Mouse (Mus musculus) gastrocnemius, adult 2 months (tissue): ENCODE measurements around the gene Psmb11. TPM values are rescaled to one million over a fixed set of nuclear protein-coding genes. Genes with fewer than 3 reads are reported as not detected.
"Not testable (repeated sequence)": the region's sequence is repeated elsewhere in the genome, so short reads cannot be mapped to it uniquely, and the experiment has no call there.

Source experiments
- DNase-seq: peaks from one replicate; pipeline ENCODE4 v3.0.0; 2022
- H3K27ac ChIP-seq: fragments of 200-600 bp; 2 replicates; pipeline ENCODE4 v1.8.1; 2022; ENCODE audit warnings: mild to moderate bottlenecking
- H3K4me3 ChIP-seq: fragments of 200-600 bp; 2 replicates; pipeline ENCODE4 v1.8.1; 2022; ENCODE audit warnings: mild to moderate bottlenecking, moderate library complexity
- CTCF ChIP-seq: fragments of 200-600 bp; IDR thresholded peaks from 2 replicates; pipeline ENCODE4 v1.8.1; 2022; ENCODE audit warnings: antibody characterized with exemption, mild to moderate bottlenecking, moderate library complexity
- intact Hi-C: fragments of 180-260 bp; cut with DNase I; formaldehyde crosslinking; loops from one replicate; pipeline ENCODE4 v1.15.1; 2025
- total RNA-seq, 2 experiments: library from RNA; stranded (reverse); gene quantifications; 2 replicates each; pipeline ENCODE4 v1.2.3; 2021

Gene Psmb11
- total RNA-seq, 2 experiments from 2014 or later = not detected

DNA sequence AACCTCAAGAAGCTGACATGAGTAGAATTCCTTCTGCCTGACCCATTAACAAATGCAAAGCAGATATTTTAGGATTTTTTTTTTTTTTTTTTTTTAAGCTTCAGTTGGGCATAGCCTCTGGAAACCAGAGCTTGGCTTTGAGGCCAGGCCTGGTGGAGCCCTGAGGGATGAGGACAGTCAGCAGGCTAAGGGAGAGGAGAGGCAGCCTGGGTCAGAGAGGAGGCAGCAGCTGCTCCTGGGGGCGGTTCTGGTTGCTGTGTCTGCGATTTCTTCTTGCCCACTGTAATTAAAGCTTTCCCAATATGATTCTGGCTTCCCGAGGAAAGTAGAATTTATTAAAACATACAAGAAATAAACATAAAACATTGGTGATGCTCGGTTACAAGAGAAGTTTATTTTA is 12.0 kb upstream of the Psmb11 start:
- H3K27ac ChIP-seq = no peak overlapping the region
- TF ChIP-seq CTCF = no peak
- no peak overlapping the region for H3K4me3 ChIP-seq
- DNase-seq = no peak
- intact Hi-C loops = no loop called here

DNA sequence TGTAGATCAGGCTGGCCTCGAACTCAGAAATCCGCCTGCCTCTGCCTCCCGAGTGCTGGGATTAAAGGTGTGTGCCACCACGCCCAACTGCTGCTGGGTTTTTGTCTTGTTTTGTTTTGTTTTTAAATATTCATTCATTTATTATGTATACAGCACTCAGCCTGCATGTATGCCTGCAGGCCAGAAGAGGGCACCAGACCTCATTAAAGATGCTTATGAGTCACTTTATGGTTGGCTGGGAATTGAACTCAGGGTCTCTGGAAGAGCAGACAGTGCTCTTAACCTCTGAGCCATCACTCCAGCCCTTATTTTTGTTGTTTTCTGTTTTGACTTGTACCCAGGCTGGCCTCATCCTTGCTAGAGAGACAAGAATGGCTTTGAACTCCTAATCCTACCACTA is 11.3 kb upstream of the Psmb11 start:
- intact Hi-C loops = no loop called here
- Histone ChIP-seq H3K4me3 (no peak overlapping the region), H3K27ac (no peak overlapping the region)
- DNase-seq = no peak
- TF ChIP-seq CTCF = peak; percentile 64

DNA sequence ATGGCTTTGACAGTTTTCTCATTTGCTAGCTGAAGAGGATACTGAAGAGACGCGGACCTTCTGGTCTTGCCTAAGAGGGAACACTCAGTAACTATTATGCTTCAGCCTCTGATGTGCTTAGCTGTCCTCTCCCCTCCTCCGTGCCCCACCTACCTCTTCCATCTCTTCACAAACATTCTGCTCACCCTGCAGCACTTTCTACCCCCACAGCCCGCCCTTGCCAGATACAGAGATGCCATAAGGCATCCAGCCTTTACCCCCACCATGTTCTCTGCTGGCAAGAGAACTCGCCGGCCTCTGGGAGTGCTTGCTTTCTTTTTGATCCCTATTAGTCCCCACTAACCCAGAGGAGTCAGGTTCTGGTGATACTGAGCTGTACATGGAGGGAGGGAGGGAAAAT is 10.6 kb upstream of the Psmb11 start:
- intact Hi-C loops = no loop called here
- DNase-seq = no peak
- no peak for TF ChIP-seq CTCF
- Histone ChIP-seq H3K4me3 (no peak overlapping the region), H3K27ac (no peak overlapping the region)

DNA sequence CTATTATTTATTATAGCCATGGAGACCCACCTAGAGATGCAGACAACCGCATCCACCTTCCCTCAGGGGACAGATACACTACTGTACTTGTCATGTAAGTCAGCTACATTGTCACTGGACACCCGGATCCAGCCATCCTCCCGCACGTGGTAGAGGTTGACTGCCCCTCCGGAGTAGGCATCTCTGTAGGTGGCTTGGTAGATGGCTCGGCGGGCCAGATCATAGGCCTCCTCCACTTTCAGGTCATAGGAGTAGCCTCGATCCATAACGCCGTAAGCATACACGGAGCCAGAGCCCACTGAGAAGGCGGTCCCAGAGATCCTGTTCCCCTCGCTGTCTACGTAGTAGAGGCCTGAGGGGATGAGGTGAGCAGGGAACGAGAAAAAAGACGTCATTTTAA is 7.1 kb upstream of the Psmb11 start:
- intact Hi-C loops, H3K27ac ChIP-seq, H3K4me3 ChIP-seq, DNase-seq: not testable (repeated sequence)

DNA sequence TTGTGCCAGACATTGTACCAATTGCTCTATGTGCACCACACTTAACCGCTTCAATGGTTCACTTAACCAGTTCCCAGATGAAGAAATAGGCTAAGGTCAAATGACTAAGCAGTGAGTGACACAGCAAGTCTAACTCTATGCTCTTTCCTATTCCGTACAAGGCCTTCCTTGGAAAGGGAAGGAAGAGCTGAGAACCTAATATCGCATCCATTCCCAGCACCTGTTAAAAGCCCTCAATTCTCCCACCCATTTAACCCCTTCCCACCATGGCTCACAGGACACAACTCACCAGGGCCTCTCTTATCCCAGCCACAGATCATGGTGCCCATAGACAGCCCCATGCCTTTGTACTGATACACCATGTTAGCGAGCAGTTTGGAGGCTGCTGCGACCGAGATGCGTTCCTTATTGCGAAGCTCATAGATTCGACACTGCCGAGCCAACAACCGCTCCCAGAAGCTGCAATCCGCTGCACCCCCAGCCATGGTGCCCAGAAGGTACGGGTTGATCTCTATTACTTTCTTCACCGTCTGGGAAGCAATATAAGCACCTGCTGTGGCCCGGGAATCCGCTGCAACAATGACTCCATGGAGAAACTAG is 4.9 kb upstream of the Psmb11 start:
- Histone ChIP-seq H3K4me3 (peak overlapping the region; percentile 85), H3K27ac (no peak overlapping the region)
- DNase-seq = no peak
- TF ChIP-seq CTCF = no peak
- intact Hi-C loops = no loop called here

DNA sequence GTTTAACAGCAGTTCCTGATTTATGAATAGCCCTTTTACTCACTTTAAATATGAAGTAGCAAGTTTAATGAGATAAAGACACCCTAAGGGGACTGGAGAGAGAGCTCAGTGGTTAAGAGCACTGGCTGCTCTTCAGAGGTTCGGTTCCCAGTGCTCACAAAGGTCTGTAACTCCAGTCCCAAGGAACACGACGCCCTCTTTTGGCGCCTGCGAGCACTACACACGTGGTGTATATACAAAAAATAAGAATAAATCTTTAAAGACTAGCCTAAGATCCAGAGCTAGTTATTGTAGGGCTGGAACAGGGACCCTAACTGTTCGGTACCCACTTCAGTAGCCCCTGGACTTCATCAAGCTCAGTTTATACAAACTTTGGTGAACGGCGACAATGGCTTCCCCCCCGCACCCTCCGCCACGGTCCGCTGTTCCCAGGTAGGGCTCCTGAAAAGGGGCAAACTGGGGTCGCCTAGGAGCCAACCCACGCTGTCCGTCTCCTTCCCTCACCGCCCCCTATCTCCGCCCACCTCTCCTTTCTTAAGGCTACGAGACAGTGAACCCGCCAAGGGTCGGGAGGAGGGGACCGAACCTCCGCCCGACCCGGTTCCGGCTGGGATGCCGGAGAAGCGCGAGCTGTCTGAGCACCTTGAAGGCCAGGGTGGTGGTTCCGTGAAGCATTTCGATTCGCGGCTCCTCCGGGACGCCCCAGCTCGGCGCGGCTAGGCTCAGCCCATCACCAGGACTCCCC is 3.9 kb upstream of the Psmb11 start:
- Histone ChIP-seq H3K27ac (peak overlapping the region; percentile 93), H3K4me3 (peak overlapping the region; percentile 85)
- intact Hi-C loops = no loop called here
- DNase-seq = peak; percentile 49
- peak; percentile 9; the same call in 1 of the 2 replicates for TF ChIP-seq CTCF

DNA sequence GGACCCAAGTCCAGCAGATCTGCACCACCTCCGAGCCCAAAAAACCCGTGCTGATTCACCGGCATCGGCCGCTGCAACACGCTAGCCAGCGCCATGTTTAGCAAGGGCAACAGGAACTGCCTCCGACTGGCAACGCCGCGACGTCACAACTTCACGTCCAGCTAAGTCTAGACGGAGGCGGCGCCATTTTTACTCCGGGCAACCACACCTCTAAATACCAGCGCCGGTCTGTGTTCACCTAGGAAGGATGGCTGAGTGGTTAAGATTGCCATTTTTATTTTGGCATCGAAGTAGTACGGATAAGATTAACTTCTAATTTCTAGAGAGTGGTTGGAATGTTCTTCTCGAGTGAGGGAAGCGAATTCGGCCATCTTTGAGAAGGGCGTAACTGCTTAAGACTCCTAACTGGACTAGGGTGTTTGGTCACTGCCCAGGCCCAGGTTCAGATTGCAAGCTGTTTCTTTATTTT is 3.3 kb upstream of the Psmb11 start, which contains the start of gene Psmb5:
Gene Psmb5, minus strand, starts transcription at position 126 of the 469 bp plus-strand sequence.
- Histone ChIP-seq H3K27ac (peak within 1 kb of the TSS; percentile 93), H3K4me3 (peak within 1 kb of the TSS; percentile 85)
- DNase-seq = peak; percentile 92
- intact Hi-C loops = no loop called here
- TF ChIP-seq CTCF = no peak

DNA sequence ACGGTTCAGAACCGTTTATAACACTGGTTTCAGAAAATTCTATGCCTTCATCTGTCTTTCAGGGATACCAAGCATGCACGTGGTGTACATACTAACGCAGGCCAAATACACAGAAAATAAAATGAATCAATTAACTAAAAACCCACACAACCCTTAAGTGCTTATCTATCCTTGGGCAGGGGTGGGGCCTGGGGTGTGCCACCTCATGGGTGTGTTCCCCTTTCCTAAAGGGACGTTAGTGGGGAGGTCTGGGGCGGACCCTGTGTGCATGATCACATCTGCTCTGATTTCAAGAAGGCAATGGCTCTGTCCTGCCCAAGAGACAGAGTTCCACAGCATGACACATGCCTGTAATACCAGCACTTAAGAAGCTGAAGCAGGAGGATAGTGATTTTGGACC is 2.1 kb downstream of the Psmb11 start:
- no peak overlapping the region for H3K27ac ChIP-seq
- intact Hi-C loops = no loop called here
- DNase-seq = no peak
- H3K4me3 ChIP-seq = no peak overlapping the region
- no peak for TF ChIP-seq CTCF

DNA sequence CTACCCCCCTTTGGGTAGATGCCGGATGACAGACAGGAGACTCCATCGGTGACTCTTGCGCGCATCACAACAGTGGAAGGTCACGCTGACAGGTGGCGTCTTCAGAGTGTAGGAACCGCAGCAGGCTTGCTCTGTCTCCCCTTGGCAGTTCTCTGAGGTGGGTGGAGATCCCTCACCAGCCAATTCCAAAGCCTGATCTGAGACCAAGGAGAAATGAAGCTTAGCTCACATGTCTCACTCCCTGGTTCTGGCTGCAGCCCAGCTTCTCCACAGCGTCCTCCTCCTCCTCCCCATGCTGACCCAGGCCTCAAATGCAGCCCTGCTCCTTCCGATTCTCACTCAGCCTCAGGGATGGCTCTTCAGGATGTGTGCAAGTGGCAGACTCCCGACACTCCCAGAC is 3.7 kb downstream of the Psmb11 start:
- Histone ChIP-seq H3K4me3 (no peak overlapping the region), H3K27ac (no peak overlapping the region)
- intact Hi-C loops = no loop called here
- no peak for TF ChIP-seq CTCF
- DNase-seq = no peak

DNA sequence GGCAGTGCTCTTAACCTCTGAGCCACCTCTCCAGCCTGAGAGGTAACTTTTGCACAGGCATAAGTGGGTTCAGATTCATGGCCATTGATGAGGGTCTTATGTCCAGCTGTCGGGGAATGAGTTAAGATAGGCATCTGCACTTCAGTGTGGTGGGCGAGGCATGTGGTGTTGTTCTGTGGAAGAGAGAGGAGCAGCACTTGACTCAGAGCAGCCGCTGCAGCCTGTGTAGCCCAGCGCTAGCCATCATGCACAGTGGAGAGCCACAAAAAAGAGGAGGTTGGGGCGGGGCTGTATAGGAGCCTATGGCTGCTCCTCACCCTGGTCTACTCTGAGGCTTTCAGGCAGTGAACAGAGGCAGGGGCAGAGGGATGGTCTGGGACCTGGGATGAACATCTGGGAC is 6.9 kb downstream of the Psmb11 start:
- intact Hi-C loops = no loop called here
- TF ChIP-seq CTCF = no peak
- Histone ChIP-seq H3K4me3 (no peak overlapping the region), H3K27ac (no peak overlapping the region)
- no peak for DNase-seq

DNA sequence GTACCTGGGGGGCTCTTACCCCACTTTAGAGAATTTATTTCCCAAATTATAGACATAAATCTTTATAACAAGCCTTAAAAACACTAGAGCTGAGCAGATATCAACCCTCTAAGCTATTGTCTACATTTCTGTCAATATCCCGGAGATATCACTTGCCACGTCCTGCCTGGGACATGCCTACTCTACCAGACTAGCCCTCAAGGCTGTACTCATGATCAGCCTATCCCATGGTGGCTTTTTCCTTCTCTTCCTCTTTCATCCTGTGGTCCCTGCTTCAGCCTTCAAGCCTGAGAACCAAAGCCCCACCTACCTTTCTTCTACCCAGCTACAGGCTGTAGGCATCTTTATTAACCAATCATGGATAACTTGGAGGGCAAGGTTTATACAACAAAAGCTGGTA is 8.6 kb downstream of the Psmb11 start:
- no peak for DNase-seq
- TF ChIP-seq CTCF = no peak
- H3K4me3 ChIP-seq = no peak overlapping the region

DNA sequence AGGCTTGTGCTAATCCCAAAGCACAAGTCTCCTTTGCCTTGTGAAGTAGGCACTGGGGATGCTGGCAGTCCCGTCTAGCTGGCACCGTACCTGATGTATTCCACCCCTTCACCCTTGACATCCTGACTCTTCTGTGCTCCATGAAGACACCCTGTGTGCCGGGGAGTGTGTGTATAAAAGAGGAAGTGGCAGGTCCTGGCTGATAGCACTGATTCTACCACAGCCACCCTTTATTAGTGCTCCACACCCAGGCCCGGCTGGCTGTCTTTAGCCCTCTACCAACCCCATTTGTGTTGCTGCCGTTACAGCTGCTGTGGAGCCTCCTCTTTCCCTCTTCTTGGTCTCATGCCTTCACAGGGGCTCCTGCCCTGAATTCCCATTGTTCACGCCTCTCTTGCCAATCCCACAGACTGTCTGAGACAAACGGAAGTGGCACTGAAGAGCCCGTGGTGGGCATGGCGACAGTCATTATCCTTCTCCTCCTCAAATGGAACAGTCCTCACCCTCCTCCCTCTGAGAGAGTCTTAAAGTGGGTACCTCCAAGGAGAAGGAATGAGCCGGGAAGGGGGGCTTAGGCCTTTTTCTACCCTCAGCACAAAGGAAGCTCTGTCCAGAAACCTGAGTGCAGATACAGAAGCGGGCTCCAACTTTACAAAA is 9.5 kb downstream of the Psmb11 start:
- H3K4me3 ChIP-seq = no peak overlapping the region
- no peak overlapping the region for H3K27ac ChIP-seq
- no peak for DNase-seq
- TF ChIP-seq CTCF = no peak
- intact Hi-C loops = no loop called here

More for the DNA sequence above, 8.6 kb downstream of the Psmb11 start:
- H3K27ac ChIP-seq = no peak overlapping the region
- intact Hi-C loops = no loop called here

DNA sequence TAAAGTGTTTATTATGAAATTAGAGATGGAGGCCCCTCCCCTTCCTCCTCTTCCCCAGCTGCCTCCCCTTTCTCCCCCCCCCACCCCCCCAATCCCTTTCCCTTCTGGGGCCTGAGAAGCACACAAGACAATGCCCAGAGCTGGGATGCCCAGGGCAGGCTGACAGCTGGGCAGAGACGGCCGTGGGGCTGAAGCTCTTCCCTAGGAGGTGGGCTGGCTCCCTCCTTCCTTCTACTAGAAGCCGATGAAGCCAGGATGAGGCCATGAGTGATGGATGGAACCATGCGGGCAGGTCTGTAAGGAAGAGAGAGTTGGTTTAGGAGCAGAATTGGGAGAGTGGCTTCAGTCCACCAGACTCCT is 10.0 kb downstream of the Psmb11 start:
- Histone ChIP-seq H3K27ac (no peak overlapping the region), H3K4me3 (no peak overlapping the region)
- TF ChIP-seq CTCF = no peak
- DNase-seq = no peak
- intact Hi-C loops = no loop called here
